Mouse (Mus musculus) hindbrain, embryonic 16.5 days (tissue): ENCODE measurements around the gene Cul7. TPM values are rescaled to one million over a fixed set of nuclear protein-coding genes. Genes with fewer than 3 reads are reported as not detected.

Experiments
- ATAC-seq: fragments of 200-750 bp; cut with Nextera tagmentation; 2 replicates; pipeline ENCODE4 v1.8.0; 2017; ENCODE audit warnings: moderate TSS enrichment, moderate library complexity
- H3K27ac ChIP-seq: fragments of 300-500 bp; sonication (generic); 2 replicates; pipeline ENCODE4 v1.5.1; 2014; ENCODE audit warnings: low read depth, mild to moderate bottlenecking, control low read depth, low read length, moderate library complexity
- H3K27me3 ChIP-seq: fragments of 300-500 bp; sonication (generic); replicated peaks from 2 replicates; pipeline ENCODE4 v1.6.1; 2014; ENCODE audit warnings: low read length; ENCODE audit not compliant: control insufficient read depth, insufficient read depth
- H3K36me3 ChIP-seq: fragments of 300-500 bp; sonication (generic); 2 replicates; pipeline ENCODE4 v1.6.1; 2014; ENCODE audit warnings: mild to moderate bottlenecking, low read length, moderate library complexity, mixed read lengths; ENCODE audit not compliant: control insufficient read depth, insufficient read depth
- H3K4me1 ChIP-seq: fragments of 300-500 bp; sonication (generic); 2 replicates; pipeline ENCODE4 v1.6.1; 2014; ENCODE audit warnings: low read depth, low read length; ENCODE audit not compliant: control insufficient read depth, insufficient read depth
- H3K4me2 ChIP-seq: fragments of 300-500 bp; sonication (generic); 2 replicates; pipeline ENCODE4 v1.6.1; 2014; ENCODE audit warnings: mild to moderate bottlenecking, low read length, control low read depth, moderate library complexity
- H3K4me3 ChIP-seq: fragments of 300-500 bp; sonication (generic); 2 replicates; pipeline ENCODE4 v1.5.1; 2014; ENCODE audit warnings: mild to moderate bottlenecking, low read length, control low read depth, moderate library complexity
- H3K9ac ChIP-seq: fragments of 300-500 bp; sonication (generic); 2 replicates; pipeline ENCODE4 v1.6.1; 2014; ENCODE audit warnings: low read depth, mild to moderate bottlenecking, control low read depth, low read length, moderate library complexity
- H3K9me3 ChIP-seq: fragments of 300-500 bp; sonication (generic); 2 replicates; pipeline ENCODE4 v1.6.1; 2014; ENCODE audit warnings: mild to moderate bottlenecking, low read length, moderate library complexity; ENCODE audit not compliant: control insufficient read depth
- WGBS: fragments of 180-500 bp; shearing (Covaris S2); extraction: QIAGEN DNeasy Blood & Tissue Kit; methylation state at CpG from one replicate; pipeline ENCODE4 v1.1.7; 2014; 5-methylcytosine and 5-hydroxymethylcytosine counted together
- polyA plus RNA-seq: library from polyadenylated mRNA; unstranded; fragments of >200 nt; fragmentation: Nextera tagmentation; extraction: Ambion mirVana; gene quantifications from 2 replicates; pipeline ENCODE4 v1.2.1, GENCODE M21; 2015

The Cul7 gene
- polyA plus RNA-seq, 1 experiment from 2014 or later: 39.9 TPM

- Histone ChIP-seq H3K9me3 (no peaks in the 10 kb centered on the region), H3K9ac (peak within 1 kb of the TSS; percentile 96), H3K4me2 (peak within 1 kb of the TSS; percentile 90), H3K36me3 (no peaks in the 10 kb centered on the region), H3K4me1 (peaks cover 31% of the 10 kb centered on the region), H3K27me3 (no peaks in the 10 kb centered on the region), H3K4me3 (peak within 1 kb of the TSS; percentile 98), H3K27ac (peak within 1 kb of the TSS; percentile 90)
- ATAC-seq: peak; percentile 96
- WGBS: 1% methylated on average over 48 of the region's 48 CpGs
These were observed 55.0 kb downstream of the Cul7 start, which contains the start of gene Ppp2r5d for GRCm38 (mm10) chr17:46704887-46705835. Gene Ppp2r5d (minus strand): TSS chr17:46705111.

GRCm38 (mm10) chr17:46706375-46707089 is 56.4 kb downstream of the Cul7 start:
- WGBS: 95% methylated on average over 14 of the region's 14 CpGs
- no peak overlapping the region for H3K4me2 ChIP-seq
- H3K9ac ChIP-seq: no peak overlapping the region
- no peak for ATAC-seq
- H3K4me3 ChIP-seq: no peak overlapping the region
- H3K4me1 ChIP-seq: peaks cover 26% of the 10 kb centered on the region
- no peaks in the 10 kb centered on the region for H3K36me3 ChIP-seq
- no peak overlapping the region for H3K27ac ChIP-seq
- H3K27me3 ChIP-seq: no peaks in the 10 kb centered on the region
- H3K9me3 ChIP-seq: no peaks in the 10 kb centered on the region

GRCm38 (mm10) chr17:46710959-46711597 is 60.9 kb downstream of the Cul7 start, which contains the start of gene Pex6:
Gene Pex6 (plus strand): TSS chr17:46711463.
- H3K9me3 ChIP-seq: no peaks in the 10 kb centered on the region
- peak within 1 kb of the TSS; percentile 80 for H3K27ac ChIP-seq
- peaks cover 12% of the 10 kb centered on the region for H3K4me1 ChIP-seq
- peak; percentile 94 for ATAC-seq
- H3K4me2 ChIP-seq: peak within 1 kb of the TSS; percentile 89
- 8% methylated on average over 36 of the region's 36 CpGs for WGBS
- peaks cover 16% of the 10 kb centered on the region for H3K36me3 ChIP-seq
- H3K4me3 ChIP-seq: peak within 1 kb of the TSS; percentile 98
- H3K9ac ChIP-seq: peak within 1 kb of the TSS; percentile 95
- no peaks in the 10 kb centered on the region for H3K27me3 ChIP-seq

- H3K4me3 ChIP-seq: peak overlapping the region; percentile 98
- H3K27me3 ChIP-seq: no peaks in the 10 kb centered on the region
- H3K4me2 ChIP-seq: peak overlapping the region; percentile 89
- H3K27ac ChIP-seq: peak overlapping the region; percentile 80
- peak overlapping the region; percentile 95 for H3K9ac ChIP-seq
- 1% methylated on average over 45 of the region's 76 CpGs for WGBS
- no peaks in the 10 kb centered on the region for H3K9me3 ChIP-seq
- peaks cover 12% of the 10 kb centered on the region for H3K4me1 ChIP-seq
- ATAC-seq: peak; percentile 71
- peaks cover 20% of the 10 kb centered on the region for H3K36me3 ChIP-seq
These were observed 61.6 kb downstream of the Cul7 start for GRCm38 (mm10) chr17:46711612-46712271.

- Histone ChIP-seq H3K36me3 (peaks cover 24% of the 10 kb centered on the region), H3K27ac (no peak overlapping the region), H3K4me3 (peak overlapping the region; percentile 98), H3K4me1 (peaks cover 12% of the 10 kb centered on the region), H3K9me3 (no peaks in the 10 kb centered on the region), H3K27me3 (no peaks in the 10 kb centered on the region), H3K4me2 (peak overlapping the region; percentile 89), H3K9ac (peak overlapping the region; percentile 95)
- no peak for ATAC-seq
- WGBS: 77% methylated on average over 7 of the region's 7 CpGs
These were observed 62.3 kb downstream of the Cul7 start for GRCm38 (mm10) chr17:46712442-46712841.

GRCm38 (mm10) chr17:46713849-46714248 is 63.7 kb downstream of the Cul7 start:
- no peak for ATAC-seq
- H3K36me3 ChIP-seq: peaks cover 24% of the 10 kb centered on the region
- no peak overlapping the region for H3K27ac ChIP-seq
- H3K4me3 ChIP-seq: no peak overlapping the region
- no peaks in the 10 kb centered on the region for H3K27me3 ChIP-seq
- no peak overlapping the region for H3K4me2 ChIP-seq
- WGBS: 84% methylated on average over 9 of the region's 9 CpGs
- H3K9ac ChIP-seq: no peak overlapping the region
- H3K4me1 ChIP-seq: peaks cover 12% of the 10 kb centered on the region
- no peaks in the 10 kb centered on the region for H3K9me3 ChIP-seq

Other genes starting within 250 kb of the Cul7 start
- 3.3 and 3.6 TPM in 2 replicates for gene Crip3, start 221.4 kb upstream of the Cul7 start, polyA plus RNA-seq
- gene Slc22a7, start 211.9 kb upstream of the Cul7 start, polyA plus RNA-seq: not detected in 2 replicates
- gene Ttbk1, start 162.7 kb upstream of the Cul7 start, polyA plus RNA-seq: 5.1 and 5.5 TPM in 2 replicates
- 18.7 and 19.0 TPM in 2 replicates for gene Dnph1, start 153.6 kb upstream of the Cul7 start, polyA plus RNA-seq
- 19.7 and 25.1 TPM in 2 replicates for gene Cul9, start 103.9 kb upstream of the Cul7 start, polyA plus RNA-seq
- gene Srf, start 94.2 kb upstream of the Cul7 start, polyA plus RNA-seq: 3.5 and 3.6 TPM in 2 replicates
- 25.9 and 36.1 TPM in 2 replicates for gene Ptk7, start 20.8 kb upstream of the Cul7 start, polyA plus RNA-seq
- 32.3 and 34.1 TPM in 2 replicates for gene Klc4, start 4.3 kb upstream of the Cul7 start, polyA plus RNA-seq
- 64.5 and 73.7 TPM in 2 replicates for gene Mrpl2, start 4.1 kb upstream of the Cul7 start, polyA plus RNA-seq
- gene Rrp36, start 24.0 kb downstream of the Cul7 start, polyA plus RNA-seq: 51.4 and 54.8 TPM in 2 replicates
- gene Mea1, start 28.5 kb downstream of the Cul7 start, polyA plus RNA-seq: 317 and 353 TPM in 2 replicates
- gene Klhdc3, start 30.6 kb downstream of the Cul7 start, polyA plus RNA-seq: 176 and 179 TPM in 2 replicates
- 102 and 112 TPM in 2 replicates for gene Ppp2r5d, start 54.8 kb downstream of the Cul7 start, polyA plus RNA-seq
- 23.0 and 25.7 TPM in 2 replicates for gene Pex6, start 61.1 kb downstream of the Cul7 start, polyA plus RNA-seq
- 1.1 and 1.7 TPM in 2 replicates for gene Gnmt, start 78.8 kb downstream of the Cul7 start, polyA plus RNA-seq
- 71.4 and 78.0 TPM in 2 replicates for gene Cnpy3, start 101.9 kb downstream of the Cul7 start, polyA plus RNA-seq
- 0.16 TPM in 1 of 2 replicates, not detected in the other for gene Ptcra, start 113.4 kb downstream of the Cul7 start, polyA plus RNA-seq
- gene 2310039H08Rik, start 122.3 kb downstream of the Cul7 start, polyA plus RNA-seq: 49.8 and 57.2 TPM in 2 replicates
- 75.5 and 80.4 TPM in 2 replicates for gene Rpl7l1, start 132.3 kb downstream of the Cul7 start, polyA plus RNA-seq
- gene Bicral, start 208.1 kb downstream of the Cul7 start, polyA plus RNA-seq: 6.0 and 6.2 TPM in 2 replicates
- gene Tbcc, start 240.3 kb downstream of the Cul7 start, polyA plus RNA-seq: 52.6 and 53.6 TPM in 2 replicates